Mouse (Mus musculus) small intestine, adult 2 months (tissue): Measurements from ENCODE around the gene Nenf.

ENCODE experiments used
- CTCF ChIP-seq: fragments of 200-500 bp; IDR thresholded peaks from 2 replicates; pipeline ENCODE4 v1.5.1; 2012; ENCODE audit warnings: low read depth, mild to moderate bottlenecking, control low read depth, inconsistent platforms, low read length, moderate library complexity, mixed read lengths; ENCODE audit not compliant: insufficient replicate concordance, insufficient read length; ENCODE audit errors: extremely low read depth
- POLR2A ChIP-seq: fragments of 200-500 bp; IDR thresholded peaks from 2 replicates; pipeline ENCODE4 v1.6.1; 2012; ENCODE audit warnings: low read depth, mild to moderate bottlenecking, control low read depth, inconsistent platforms, low read length, moderate library complexity

DNA sequence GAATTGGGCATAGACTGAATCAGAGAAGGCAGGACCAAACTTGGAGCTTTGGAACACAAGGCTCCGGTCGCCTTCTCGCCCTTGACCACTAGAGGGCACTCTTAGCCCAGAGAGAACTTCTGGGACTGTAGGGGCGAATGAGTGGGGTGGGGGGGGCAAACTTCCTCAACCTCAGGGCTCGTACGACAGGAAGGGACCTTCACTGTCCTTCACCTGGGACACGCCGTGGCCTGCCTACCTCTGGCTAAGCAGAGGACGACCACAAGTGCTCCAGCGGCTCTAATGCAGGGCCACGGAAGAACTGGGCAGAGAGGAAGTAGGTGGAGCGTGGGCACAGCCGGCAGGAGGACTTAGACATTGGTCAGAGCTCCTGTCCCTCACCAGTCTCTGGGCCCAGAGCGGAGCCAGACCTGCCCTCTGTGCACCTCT, 5.5 kb downstream of the Nenf start:
- TF ChIP-seq CTCF: peak; percentile 99
- peak; percentile 36; the same call in 1 of the 2 replicates for TF ChIP-seq POLR2A
